Mouse (Mus musculus): ENCODE data around the gene Adamts7.

Adamts7 gene

DNA sequence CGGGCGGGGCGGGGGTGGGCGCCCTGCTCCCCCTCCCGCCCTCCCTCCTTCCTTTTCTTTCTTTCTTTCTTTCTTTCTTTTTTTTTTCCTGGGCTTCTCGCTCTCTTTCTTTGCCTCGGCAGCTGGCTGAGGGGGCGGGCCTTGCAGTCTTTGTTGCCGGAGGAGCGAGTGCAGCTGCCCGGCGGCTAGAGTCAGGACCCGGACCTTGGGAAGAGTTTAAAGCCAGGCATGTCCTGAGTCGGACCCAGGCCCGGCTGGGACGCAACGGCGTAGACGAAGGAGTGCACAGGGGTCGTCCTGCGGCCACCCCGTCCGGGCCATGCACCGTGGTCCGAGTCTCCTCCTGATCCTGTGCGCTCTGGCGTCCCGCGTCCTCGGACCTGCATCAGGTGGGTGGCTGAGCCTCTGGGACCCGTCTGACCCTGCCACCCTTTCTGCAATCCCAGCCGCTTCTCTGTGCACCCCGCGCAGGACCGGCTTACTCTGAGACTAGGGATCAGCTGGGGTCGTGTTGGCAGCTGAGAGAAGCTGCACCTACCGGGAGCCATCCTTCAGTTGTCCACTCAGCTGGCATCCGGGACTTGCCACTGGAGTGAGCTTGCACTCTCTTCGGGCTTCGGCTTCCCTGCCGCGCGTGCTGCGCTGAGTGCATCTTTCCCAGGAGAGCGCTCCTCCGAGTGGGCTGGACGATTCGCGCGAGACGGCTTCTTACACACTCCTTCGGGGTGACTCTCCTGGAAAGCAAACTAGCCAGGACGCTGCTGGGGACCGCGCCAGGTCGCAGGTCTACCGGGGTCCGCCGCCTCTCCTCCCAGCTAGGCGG, at the start of gene Adamts7:
Adamts7 (plus strand) TSS at position 144 of the 823 bp plus-strand sequence.
- in situ Hi-C loops (cut with MboI) = no loop called here

GRCm38 (mm10) chr9:90113151-90113550, 49.7 kb upstream of the Adamts7 start:
- in situ Hi-C loops (cut with MboI) = no loop called here

GRCm38 (mm10) chr9:90113651-90114566, 49.0 kb upstream of the Adamts7 start:
- in situ Hi-C loops (cut with MboI) = no loop called here

DNA sequence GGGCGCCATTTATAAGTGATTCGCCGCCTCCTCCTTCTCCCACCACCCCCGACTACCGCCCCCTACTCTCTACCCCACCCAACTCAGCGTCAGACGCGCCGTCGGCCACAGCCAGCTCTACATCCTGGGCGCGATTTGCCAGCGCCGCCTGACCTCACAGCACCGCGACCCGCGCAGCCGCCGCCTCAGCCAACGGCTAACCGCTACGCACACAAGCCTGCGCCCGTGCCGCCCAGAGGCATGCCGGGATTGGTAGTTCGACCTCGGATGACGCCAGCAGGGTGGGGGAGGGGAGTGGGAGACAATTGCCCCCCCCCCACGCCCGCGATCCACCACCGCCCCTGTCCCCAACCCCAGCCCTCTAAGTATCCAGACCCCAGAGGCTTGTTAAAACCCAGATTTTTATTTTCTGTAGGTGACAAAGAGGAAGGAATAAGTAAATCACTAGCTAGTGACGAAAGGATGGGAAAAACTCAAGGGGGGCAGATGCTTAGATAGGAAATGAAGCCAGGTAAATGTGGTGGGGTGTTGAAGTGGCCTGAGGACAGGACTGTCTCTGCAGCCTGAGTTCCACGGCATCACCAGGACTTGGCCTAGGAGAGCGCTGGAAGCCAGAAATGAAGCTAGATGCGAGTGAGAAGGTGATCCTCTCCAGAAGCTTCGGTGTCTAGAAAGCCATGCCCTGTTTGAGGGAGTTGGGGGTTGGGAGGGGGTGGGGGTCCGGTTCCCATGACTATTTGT, 48.1 kb upstream of the Adamts7 start, which contains the start of gene Morf4l1:
Morf4l1 (minus strand) TSS at position 208 of the 741 bp plus-strand sequence.
- in situ Hi-C loops (cut with MboI) = no loop called here

GRCm38 (mm10) chr9:90115308-90115700, 47.6 kb upstream of the Adamts7 start:
- in situ Hi-C loops (cut with MboI) = no loop called here

GRCm38 (mm10) chr9:90117234-90117633, 45.6 kb upstream of the Adamts7 start:
- in situ Hi-C loops (cut with MboI) = no loop called here

DNA sequence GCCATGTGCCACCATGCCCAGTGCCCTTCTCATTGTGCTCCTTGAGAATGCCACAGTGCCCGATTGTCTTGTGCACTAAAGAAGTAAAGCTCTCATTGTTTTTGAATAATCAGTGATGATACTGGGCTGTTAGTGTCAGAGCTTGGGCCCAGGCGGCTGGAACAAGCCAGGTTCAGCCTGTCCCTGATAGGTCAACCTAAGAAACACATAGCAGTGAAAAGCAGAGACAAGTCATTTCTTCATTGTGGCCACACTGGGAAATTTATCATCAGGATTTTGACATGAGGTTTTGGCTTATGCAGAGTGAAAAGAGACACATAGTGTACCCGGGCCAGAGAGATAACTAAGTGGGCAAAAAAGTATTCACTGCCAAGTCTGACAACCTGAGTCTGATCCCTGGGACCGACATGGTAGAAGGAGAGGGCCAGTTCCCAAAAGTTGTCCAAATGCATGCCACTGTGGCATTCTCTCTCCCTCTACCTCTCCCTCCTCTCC, 40.6 kb upstream of the Adamts7 start:
- in situ Hi-C loops (cut with MboI) = no loop called here

DNA sequence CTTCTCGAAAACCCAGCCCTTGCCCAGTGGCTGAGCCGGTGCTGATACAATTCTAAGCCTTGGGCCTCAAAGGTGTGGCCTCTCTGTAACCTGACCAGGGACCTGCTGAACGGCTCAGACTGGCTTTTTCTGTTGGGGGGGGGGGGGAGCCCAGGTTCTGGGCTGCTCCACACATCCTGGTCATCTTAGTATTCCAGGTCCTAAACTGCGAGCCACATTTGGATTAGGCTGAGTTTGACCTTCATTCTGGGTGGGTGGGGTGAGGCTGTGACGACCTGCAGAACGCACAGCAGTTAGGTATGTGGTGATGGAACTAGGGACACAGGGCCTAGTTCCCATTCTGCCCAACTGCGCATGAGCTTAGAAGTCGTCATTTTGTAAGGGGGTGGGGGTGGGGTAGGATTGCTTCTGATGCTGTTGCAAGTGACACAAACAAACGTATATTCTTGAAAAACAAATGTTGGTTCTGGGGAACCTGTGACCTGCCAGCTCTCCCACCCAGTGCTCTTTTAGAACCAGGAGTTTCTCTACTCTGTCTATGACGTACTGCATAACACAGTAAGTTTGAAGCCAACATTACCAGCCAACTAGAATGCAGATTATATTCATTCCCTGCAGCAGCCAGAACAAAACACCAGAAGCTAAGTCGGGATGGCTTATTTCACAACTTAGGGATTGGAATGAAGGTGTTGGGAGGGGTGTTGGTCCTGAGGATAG, 38.6 kb upstream of the Adamts7 start:
- in situ Hi-C loops (cut with MboI) = no loop called here

GRCm38 (mm10) chr9:90124873-90125245, 38.0 kb upstream of the Adamts7 start:
- in situ Hi-C loops (cut with MboI) = no loop called here

- in situ Hi-C loops (cut with MboI) = no loop called here
Observed at GRCm38 (mm10) chr9:90125416-90126099, 37.3 kb upstream of the Adamts7 start.

GRCm38 (mm10) chr9:90126260-90127010, 36.4 kb upstream of the Adamts7 start:
- in situ Hi-C loops (cut with MboI) = no loop called here

GRCm38 (mm10) chr9:90127146-90127545, 35.7 kb upstream of the Adamts7 start:
- in situ Hi-C loops (cut with MboI) = no loop called here

GRCm38 (mm10) chr9:90128636-90129201, 34.1 kb upstream of the Adamts7 start:
- in situ Hi-C loops (cut with MboI) = no loop called here

- in situ Hi-C loops (cut with MboI) = no loop called here
Observed at GRCm38 (mm10) chr9:90133562-90134355, 29.1 kb upstream of the Adamts7 start.

- in situ Hi-C loops (cut with MboI) = no loop called here
Observed at GRCm38 (mm10) chr9:90135466-90135865, 27.4 kb upstream of the Adamts7 start.

GRCm38 (mm10) chr9:90135963-90136677, 26.7 kb upstream of the Adamts7 start:
- in situ Hi-C loops (cut with MboI) = no loop called here

DNA sequence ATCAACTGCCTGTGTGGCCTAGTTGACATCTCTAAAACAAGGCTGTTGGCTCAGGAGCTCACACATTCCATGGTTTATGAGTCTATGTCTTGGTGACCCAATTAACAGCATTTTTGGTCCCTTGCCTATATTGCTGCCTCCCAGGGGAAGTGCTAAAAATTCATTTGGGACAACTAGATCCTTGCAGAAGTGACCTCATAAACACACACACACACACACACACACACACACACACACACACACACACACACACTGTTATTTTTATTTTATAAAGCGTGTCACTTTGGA, 26.2 kb upstream of the Adamts7 start:
- in situ Hi-C loops (cut with MboI) = no loop called here

GRCm38 (mm10) chr9:90145788-90146187, 17.1 kb upstream of the Adamts7 start:
- in situ Hi-C loops (cut with MboI) = no loop called here

Data from mature B cell (primary cell).